Mouse (Mus musculus) thymus, postnatal 36 days (tissue): ENCODE measurements around the gene Arl6ip4.
A peak's percentile ranks its signal among the peaks of the same experiment; 100 is the strongest.

Source experiments
- DNase-seq, 2 experiments: peaks; one replicate each; pipeline ENCODE4 v3.0.0; 2022; ENCODE audit warnings: mixed read lengths in 2 of 2

The Arl6ip4 gene

DNA sequence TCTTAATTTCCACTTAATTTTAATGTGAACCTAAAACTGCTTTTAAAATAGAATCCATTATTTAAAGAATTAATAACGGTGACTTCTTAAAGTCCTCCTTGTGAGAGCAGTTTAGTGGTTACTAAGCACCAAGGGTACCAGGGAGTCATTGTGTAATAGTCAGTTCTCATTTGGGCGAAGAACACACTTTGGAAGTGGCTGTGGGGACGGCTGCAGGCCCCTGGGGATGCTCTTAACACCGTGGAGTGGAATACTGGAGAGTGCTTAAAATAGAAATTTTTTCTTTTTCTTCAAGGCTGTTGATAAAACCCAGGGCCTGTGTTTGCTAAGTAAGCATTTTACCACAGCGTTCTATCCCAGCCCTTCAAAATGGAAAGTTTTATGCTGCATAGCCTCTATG lies 40.1 kb downstream of the Arl6ip4 start:
- no peak for DNase-seq

DNA sequence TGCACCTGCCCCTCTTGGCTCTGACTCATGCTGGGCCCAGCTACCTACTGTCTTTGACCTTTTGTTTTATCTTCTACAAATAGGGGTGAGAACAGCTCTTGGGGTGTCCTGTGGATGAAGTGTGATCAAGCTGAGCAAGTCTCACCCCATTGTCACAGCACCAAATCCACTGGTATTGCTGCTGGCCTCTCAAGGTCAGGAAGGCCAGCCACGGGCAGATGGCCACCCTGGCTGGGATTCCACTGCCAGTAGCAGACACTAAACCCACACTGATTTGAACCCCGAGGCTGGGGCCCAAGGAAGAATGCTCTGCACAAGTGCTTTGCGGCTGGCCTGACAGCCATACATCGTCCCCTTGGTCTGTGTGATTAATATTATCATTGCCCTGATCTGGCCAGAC lies 42.4 kb downstream of the Arl6ip4 start:
- no peak for DNase-seq

DNA sequence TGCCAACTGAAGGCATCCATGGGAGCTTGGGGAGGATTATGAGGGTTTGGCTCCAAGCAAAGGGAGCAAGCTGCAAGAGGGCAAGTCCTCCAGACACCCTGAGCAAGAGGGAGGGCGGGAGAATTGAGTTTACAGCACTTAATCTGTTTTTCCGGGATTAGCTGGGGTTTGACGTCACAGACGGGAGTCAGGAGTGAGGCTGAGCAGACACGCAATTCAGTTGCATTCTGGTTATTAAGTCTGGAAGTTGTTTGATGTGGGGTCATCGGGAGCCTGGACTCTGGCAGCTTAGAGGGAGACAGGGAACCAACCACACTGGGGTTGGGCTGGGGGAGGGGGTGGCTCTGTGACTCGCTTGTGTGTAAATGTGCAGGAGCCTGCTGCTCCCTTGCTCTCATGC lies 43.6 kb downstream of the Arl6ip4 start:
- no peak for DNase-seq

DNA sequence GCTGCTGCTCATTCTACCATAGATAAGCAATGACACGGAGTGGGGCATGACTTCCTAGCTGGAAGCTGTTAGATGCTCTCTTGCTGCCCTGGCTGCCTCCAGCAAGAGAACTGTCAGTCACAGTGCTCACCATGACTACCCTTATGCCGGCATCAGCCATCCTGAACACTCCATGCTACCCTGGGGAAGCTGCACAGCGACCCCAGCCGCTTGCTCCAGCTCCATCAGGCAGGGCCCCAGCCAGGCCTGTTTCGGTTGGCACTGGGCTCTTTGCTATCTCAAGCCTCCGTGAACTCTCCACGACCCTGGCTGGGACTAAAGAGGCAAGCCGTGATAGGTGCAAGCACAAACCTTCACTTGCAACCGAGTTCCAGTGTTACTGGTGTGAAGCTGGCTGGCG lies 45.9 kb downstream of the Arl6ip4 start:
- DNase-seq = no peak

DNA sequence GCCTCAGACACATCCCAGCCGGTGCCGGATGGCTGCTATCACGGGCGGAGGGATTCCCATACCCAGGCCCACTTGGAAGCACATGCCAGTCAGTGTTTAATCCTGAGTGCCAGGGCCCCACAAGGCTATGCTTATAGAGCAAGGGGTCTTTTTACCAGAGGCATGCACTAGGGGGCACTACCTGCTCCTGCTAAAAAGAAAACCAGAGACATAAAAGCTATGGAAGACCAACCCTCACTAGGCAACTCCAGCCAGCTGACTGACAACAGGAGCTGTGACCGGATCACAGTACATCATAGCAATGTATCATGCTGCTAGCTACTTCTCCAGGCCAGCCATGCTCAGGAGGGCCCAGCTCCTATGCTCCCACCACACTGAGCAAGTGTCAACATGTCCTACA lies 46.7 kb downstream of the Arl6ip4 start:
- DNase-seq = peak; percentile 82 to 83

DNA sequence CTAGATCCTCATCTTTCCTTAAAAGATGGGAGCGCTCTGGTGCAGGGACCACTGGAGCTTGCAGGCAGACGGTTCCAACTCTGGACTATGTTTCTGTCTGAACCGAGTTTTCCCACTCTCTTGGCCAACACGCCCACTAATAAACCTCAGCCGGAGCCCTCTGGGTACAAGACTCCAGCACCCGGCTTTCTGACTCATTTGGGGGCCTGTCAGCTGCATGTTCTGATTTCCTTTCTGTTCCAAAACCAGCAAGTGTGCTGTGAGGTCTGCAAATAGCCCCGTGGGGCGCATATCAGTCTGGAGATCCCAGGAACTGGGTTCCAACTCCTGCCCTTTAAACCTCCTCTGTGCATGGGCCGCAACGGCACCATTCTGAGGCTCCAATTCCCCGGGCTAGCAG lies 47.6 kb downstream of the Arl6ip4 start:
- no peak for DNase-seq

DNA sequence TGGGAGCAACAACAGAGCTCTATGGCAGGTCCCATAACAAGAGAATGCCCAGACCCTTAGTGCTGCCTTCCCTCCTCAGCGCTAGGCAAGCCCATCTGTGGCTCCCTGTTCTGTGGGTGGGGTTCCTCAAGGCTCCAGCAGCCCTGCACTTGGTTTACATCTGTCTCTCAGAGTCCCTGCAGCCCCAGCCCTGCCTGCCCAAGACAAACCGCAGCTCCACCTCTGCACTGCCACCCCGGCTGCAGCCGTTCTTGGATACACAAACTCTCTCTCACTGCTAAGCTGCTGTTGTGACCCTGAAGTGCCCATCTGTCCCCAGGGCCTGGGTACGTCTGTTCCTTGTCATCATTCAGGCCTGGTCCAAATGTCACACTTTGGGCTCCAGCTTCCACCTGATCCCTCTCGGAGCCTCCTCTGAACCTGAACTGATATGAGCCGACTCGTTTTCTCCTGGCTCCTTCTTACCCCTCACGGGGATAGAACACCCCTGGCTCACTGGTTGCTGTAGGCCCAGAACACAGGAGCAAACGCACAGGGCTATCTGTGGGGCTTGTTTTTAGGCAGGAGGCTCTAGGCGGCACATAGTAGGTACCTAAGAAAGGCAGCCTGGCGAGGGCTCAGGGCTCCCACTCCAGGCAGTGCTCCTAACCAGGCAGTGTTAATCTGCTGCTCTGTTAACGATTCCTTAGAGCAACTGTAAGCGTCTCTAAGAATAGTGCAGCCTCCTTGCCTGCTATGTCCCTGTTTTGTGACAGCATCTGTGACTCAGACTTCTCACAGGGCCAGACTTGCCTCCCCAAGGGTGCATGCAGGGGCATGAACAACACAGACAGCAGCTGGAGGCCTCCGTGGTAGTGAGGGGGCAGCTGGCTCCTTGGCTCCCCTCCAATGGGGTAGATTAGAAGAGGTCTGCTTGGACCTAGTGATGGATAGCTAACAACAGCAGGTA lies 50.0 kb downstream of the Arl6ip4 start:
- peak; percentile 71 to 84 for DNase-seq

DNA sequence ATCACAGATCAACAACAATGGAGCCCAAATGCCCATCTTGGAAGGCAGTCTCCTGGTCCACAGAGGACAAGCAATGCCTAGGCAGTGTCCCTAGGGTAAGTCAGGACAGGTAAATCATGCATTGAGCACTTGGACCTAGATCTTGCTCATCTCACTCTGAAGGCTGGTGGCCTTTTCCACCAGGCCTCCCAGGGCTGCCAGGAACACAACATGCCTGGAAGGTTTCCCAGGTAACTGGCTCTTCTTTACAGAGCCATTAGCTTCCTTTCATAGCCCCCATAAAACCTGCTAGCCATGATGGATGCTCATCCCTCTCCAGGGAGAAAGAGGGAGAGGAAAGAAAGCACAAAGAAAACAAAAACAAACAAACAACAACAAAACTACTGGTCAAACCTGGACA lies 50.9 kb downstream of the Arl6ip4 start:
- no peak for DNase-seq

DNA sequence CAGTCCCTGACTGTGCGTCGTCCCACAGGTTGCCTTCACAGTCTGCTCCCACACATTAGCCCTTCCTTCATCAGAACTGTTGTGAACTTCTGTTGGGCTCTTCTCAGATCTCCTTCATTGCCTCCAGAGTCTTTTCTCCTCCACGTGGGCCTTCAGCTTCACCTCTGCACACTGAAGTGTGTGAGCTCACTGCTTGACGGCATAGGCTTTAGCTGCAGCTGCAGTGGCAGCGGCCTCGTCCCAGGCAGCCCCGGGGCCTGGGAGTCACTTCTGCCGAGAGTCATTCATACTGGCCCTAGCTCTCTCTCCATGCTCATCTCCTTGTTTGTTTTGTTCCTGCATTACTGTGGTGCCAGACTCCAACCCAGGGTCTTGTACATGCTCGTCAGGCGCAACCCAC lies 51.7 kb downstream of the Arl6ip4 start:
- no peak for DNase-seq
